Mouse (Mus musculus) ES-E14 (cell line): ENCODE results near the gene Szt2. TPM values are rescaled to one million over a fixed set of nuclear protein-coding genes. Genes with fewer than 3 reads are reported as not detected.

ENCODE experiments used
- DNase-seq: peaks from one replicate; pipeline ENCODE4 v3.0.0-alpha.2; 2013; ENCODE audit warnings: low read depth, low spot score
- H3K27ac ChIP-seq: 2 replicates; pipeline ENCODE4 v1.5.1; 2012; ENCODE audit warnings: low read depth, mild to moderate bottlenecking, low read length, moderate library complexity, mixed read lengths; ENCODE audit not compliant: poor library complexity, insufficient read depth, severe bottlenecking
- H3K36me3 ChIP-seq: 2 replicates; pipeline ENCODE4 v1.6.1; 2012; ENCODE audit warnings: mild to moderate bottlenecking, low read length, moderate library complexity, mixed read lengths; ENCODE audit not compliant: control insufficient read depth, poor library complexity, insufficient read depth, severe bottlenecking
- H3K4me1 ChIP-seq, 2 experiments: fragments of 150-350 bp in 1 of 2; sonication (generic) in 1 of 2; 2 replicates each; pipeline ENCODE4 v1.6.1; 2012; ENCODE audit warnings: low read length in 2 of 2, mild to moderate bottlenecking in 1 of 2, mixed read lengths in 1 of 2; ENCODE audit not compliant: control insufficient read depth in 2 of 2, insufficient read depth in 2 of 2, poor library complexity in 1 of 2
- H3K4me3 ChIP-seq, 2 experiments: fragments of 150-350 bp in 1 of 2; sonication (generic) in 1 of 2; 2 replicates each; pipeline ENCODE4 v1.5.1; 2012; ENCODE audit warnings: low read length in 2 of 2, low read depth in 1 of 2, mild to moderate bottlenecking in 1 of 2, mixed read lengths in 1 of 2; ENCODE audit not compliant: insufficient read depth in 1 of 2, poor library complexity in 1 of 2, severe bottlenecking in 1 of 2
- H3K9ac ChIP-seq: 2 replicates; pipeline ENCODE4 v1.6.1; 2012; ENCODE audit warnings: low read depth, mild to moderate bottlenecking, low read length, mixed read lengths; ENCODE audit not compliant: poor library complexity, insufficient read depth, severe bottlenecking
- H3K9me3 ChIP-seq: fragments of 150-350 bp; sonication (generic); 2 replicates; pipeline ENCODE4 v1.6.1; 2012; ENCODE audit warnings: low read depth, mild to moderate bottlenecking, low read length; ENCODE audit not compliant: control insufficient read depth, insufficient read depth
- CHD2 ChIP-seq: IDR thresholded peaks from 2 replicates; pipeline ENCODE4 v1.6.1; 2014; ENCODE audit warnings: mild to moderate bottlenecking, low read depth, low read length, inconsistent platforms
- HCFC1 ChIP-seq: IDR thresholded peaks from 2 replicates; pipeline ENCODE4 v1.6.1; 2012; ENCODE audit warnings: low read length, inconsistent platforms, borderline replicate concordance; ENCODE audit not compliant: insufficient read depth
- MAFK ChIP-seq: IDR thresholded peaks from 2 replicates; pipeline ENCODE4 v1.6.1; 2014; ENCODE audit warnings: mild to moderate bottlenecking, low read depth, low read length, inconsistent platforms; ENCODE audit not compliant: insufficient read depth
- ZC3H11A ChIP-seq: IDR thresholded peaks from 2 replicates; pipeline ENCODE4 v1.6.1; 2012; ENCODE audit warnings: low read depth, mild to moderate bottlenecking, inconsistent platforms, low read length, borderline replicate concordance
- ZNF384 ChIP-seq: IDR thresholded peaks from 2 replicates; pipeline ENCODE4 v1.6.1; 2012; ENCODE audit warnings: low read depth, low read length, inconsistent platforms
- in situ Hi-C, 2 experiments: fragments of 600-800 bp; cut with MboI; formaldehyde crosslinking; loops; one replicate each; pipeline ENCODE4 v1.15.1; 2025; ENCODE audit warnings: low sequenced_read_pairs in 2 of 2, inconsistent platforms in 1 of 2; ENCODE audit not compliant: unreplicated experiment in 2 of 2
- total RNA-seq: library from RNA; depleted of rRNA; stranded (reverse); fragments of 300-350 nt; gene quantifications from 2 replicates; pipeline ENCODE4 v1.2.3, GENCODE M21; 2012

The Szt2 gene
- total RNA-seq, 1 experiment = 17.4 TPM

GRCm38 (mm10) chr4:118371822-118372221 is 37.3 kb downstream of the Szt2 start:
- DNase-seq = no peak

GRCm38 (mm10) chr4:118368616-118369015 is 40.5 kb downstream of the Szt2 start:
- no peak for DNase-seq
- H3K9me3 ChIP-seq = no peaks in the 10 kb centered on the region
- in situ Hi-C loops = no loop called here
- H3K36me3 ChIP-seq = peaks cover 69% of the 10 kb centered on the region
- H3K4me1 ChIP-seq = no peaks in the 10 kb centered on the region
- H3K4me3 ChIP-seq = no peak overlapping the region
- TF ChIP-seq HCFC1 = no peak
- no peak for TF ChIP-seq CHD2
- TF ChIP-seq MAFK = no peak
- no peak for TF ChIP-seq ZC3H11A
- no peak for TF ChIP-seq ZNF384
- no peak overlapping the region for H3K27ac ChIP-seq
- H3K9ac ChIP-seq = no peak overlapping the region

More at GRCm38 (mm10) chr4:118371822-118372221, 37.3 kb downstream of the Szt2 start:
- peaks cover 69% of the 10 kb centered on the region for H3K36me3 ChIP-seq
- TF ChIP-seq CHD2 (no peak), MAFK (no peak), ZC3H11A (no peak), HCFC1 (no peak), ZNF384 (no peak)
- no peaks in the 10 kb centered on the region for H3K9me3 ChIP-seq
- H3K9ac ChIP-seq = no peak overlapping the region
- no peak overlapping the region for H3K4me3 ChIP-seq
- H3K4me1 ChIP-seq = no peaks in the 10 kb centered on the region
- in situ Hi-C loops = no loop called here
- H3K27ac ChIP-seq = no peak overlapping the region

- Histone ChIP-seq H3K36me3 (peaks cover 70% of the 10 kb centered on the region), H3K9ac (no peak overlapping the region), H3K4me3 (no peak overlapping the region), H3K4me1 (no peaks in the 10 kb centered on the region), H3K27ac (no peak overlapping the region), H3K9me3 (no peaks in the 10 kb centered on the region)
- no peak for DNase-seq
- TF ChIP-seq ZC3H11A = no peak
- no peak for TF ChIP-seq CHD2
- TF ChIP-seq HCFC1 = no peak
- TF ChIP-seq ZNF384 = no peak
- TF ChIP-seq MAFK = no peak
- in situ Hi-C loops = no loop called here
These were observed 41.5 kb downstream of the Szt2 start for GRCm38 (mm10) chr4:118367551-118367950.

GRCm38 (mm10) chr4:118365991-118366390 is 43.1 kb downstream of the Szt2 start:
- H3K9ac ChIP-seq = no peak overlapping the region
- no peak for DNase-seq
- H3K36me3 ChIP-seq = peaks cover 66% of the 10 kb centered on the region
- in situ Hi-C loops = no loop called here
- no peak overlapping the region for H3K27ac ChIP-seq
- peaks cover 0 to under 1% of the 10 kb centered on the region in 2 experiments; a peak in 1 of 4 replicates for H3K4me1 ChIP-seq
- no peak for TF ChIP-seq HCFC1
- no peak for TF ChIP-seq ZC3H11A
- H3K9me3 ChIP-seq = no peaks in the 10 kb centered on the region
- H3K4me3 ChIP-seq = no peak overlapping the region

GRCm38 (mm10) chr4:118364641-118365040 is 44.4 kb downstream of the Szt2 start:
- Histone ChIP-seq H3K36me3 (peaks cover 62% of the 10 kb centered on the region), H3K4me3 (no peak overlapping the region), H3K27ac (no peak overlapping the region), H3K4me1 (peaks cover 0 to 5% of the 10 kb centered on the region in 2 experiments; a peak in 1 of 4 replicates), H3K9ac (no peak overlapping the region), H3K9me3 (no peaks in the 10 kb centered on the region)
- in situ Hi-C loops = no loop called here
- TF ChIP-seq ZNF384 (no peak), HCFC1 (no peak), ZC3H11A (no peak), MAFK (no peak), CHD2 (no peak)
- no peak for DNase-seq
